Mouse (Mus musculus): ENCODE measurements at regions not wholly inside any gene's neighbourhood (a gene's known extent, or its start where the extent isn't known, plus 50 kb on each side); places are given as distances from the start of the nearest gene placed in this dataset.

DNA sequence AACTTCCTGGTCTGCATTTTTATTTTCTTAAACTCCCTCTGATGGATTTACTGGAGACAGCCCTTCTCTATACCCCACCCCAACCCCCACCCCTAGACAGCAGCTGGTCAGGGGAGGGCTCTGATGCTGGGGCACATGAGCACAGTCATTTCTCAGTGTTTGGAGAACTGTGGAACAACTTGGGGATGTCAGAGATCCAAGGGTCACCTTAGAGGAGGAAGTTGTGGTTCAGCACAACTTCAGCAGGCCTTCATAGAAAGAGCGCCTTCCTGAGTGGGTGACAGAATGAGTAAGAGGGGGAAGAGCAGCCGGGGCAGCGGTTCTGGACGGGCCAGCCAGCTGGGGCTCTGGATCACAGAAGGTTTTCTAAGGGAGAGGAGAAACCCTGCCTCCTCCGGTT lies 298.2 kb upstream of the Stt3b start:
- TF ChIP-seq CTCF (IDR thresholded peaks at IDR 0.05; ENCODE audit: low read depth) (no peak), EP300 (IDR thresholded peaks at IDR 0.05; ENCODE audit: low read depth) (no peak)
